Mouse (Mus musculus): ENCODE data around the gene Prtg. TPM values are rescaled to one million over a fixed set of nuclear protein-coding genes. Genes with fewer than 3 reads are reported as not detected.
A peak's percentile ranks its signal among the peaks of the same experiment; 100 is the strongest.

Prtg gene
- polyA plus RNA-seq, 1 experiment from 2014 or later: 0.06 TPM

DNA sequence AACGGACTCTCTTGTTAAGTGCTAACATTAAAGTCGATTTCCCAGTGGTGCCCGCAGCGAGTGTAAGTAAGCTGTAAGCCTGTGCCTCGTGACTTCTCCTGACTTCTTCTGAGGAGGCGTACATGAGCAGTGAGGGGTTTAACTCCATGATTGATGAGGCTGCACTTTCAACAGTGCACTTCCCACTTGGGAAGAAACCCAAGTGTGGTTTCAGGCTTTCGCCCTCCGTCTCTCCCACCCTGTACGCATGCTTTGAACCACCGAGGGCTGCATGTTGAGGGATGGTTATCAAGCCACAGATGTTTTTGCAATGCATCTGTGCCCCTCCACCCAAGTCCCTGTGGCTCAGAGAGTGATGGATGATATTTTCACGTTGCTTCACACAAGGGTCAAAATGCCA is 71.2 kb downstream of the Prtg start:
- DNase-seq (ENCODE audit: low spot score): no peak
- Histone ChIP-seq H3K4me2 (replicated peaks; ENCODE audit: low read depth) (0 out of 2 replicates have a peak overlapping the region, but pooled peaks have one; percentile 8), H3K4me1 (replicated peaks; ENCODE audit: control insufficient read depth, insufficient read depth) (peaks cover 4% of the 10 kb centered on the region; the same call in 1 of the 2 replicates), H3K4me3 (ENCODE audit: low read depth, low read length) (no peak overlapping the region), H3K9me3 (ENCODE audit: control insufficient read depth, low read length) (no peaks in the 10 kb centered on the region), H3K9ac (ENCODE audit: low read length) (no peak overlapping the region), H3K27ac (replicated peaks) (no peak overlapping the region), H3K36me3 (ENCODE audit: control insufficient read depth, insufficient read depth, low read length) (no peaks in the 10 kb centered on the region), H3K27me3 (ENCODE audit: control insufficient read depth, insufficient read depth, low read length) (no peaks in the 10 kb centered on the region)
- TF ChIP-seq CTCF (IDR thresholded peaks at IDR 0.05; ENCODE audit: low read depth): no peak
- no peak for TF ChIP-seq EP300 (optimal IDR thresholded peaks at IDR 0.05)
- WGBS: 27% methylated on average over 11 of the region's 11 CpGs
- ATAC-seq (ENCODE audit: low FRiP score, low TSS enrichment): no peak; the same call in 1 of the 2 replicates

GRCm38 (mm10) chr9:72878656-72879055 is 72.0 kb downstream of the Prtg start:
- Histone ChIP-seq H3K4me2 (replicated peaks; ENCODE audit: low read depth) (no peak overlapping the region; the same call in 1 of the 2 replicates), H3K27ac (replicated peaks) (no peak overlapping the region), H3K27me3 (ENCODE audit: control insufficient read depth, insufficient read depth, low read length) (no peaks in the 10 kb centered on the region), H3K4me3 (ENCODE audit: low read depth, low read length) (no peak overlapping the region), H3K9me3 (ENCODE audit: control insufficient read depth, low read length) (no peaks in the 10 kb centered on the region), H3K9ac (ENCODE audit: low read length) (no peak overlapping the region), H3K36me3 (ENCODE audit: control insufficient read depth, insufficient read depth, low read length) (no peaks in the 10 kb centered on the region), H3K4me1 (replicated peaks; ENCODE audit: control insufficient read depth, insufficient read depth) (peaks cover 4% of the 10 kb centered on the region; the same call in 1 of the 2 replicates)
- DNase-seq (ENCODE audit: low spot score): no peak
- ATAC-seq (ENCODE audit: low FRiP score, low TSS enrichment): no peak
- WGBS: 41% methylated on average over 6 of the region's 6 CpGs
- TF ChIP-seq EP300 (optimal IDR thresholded peaks at IDR 0.05): no peak
- TF ChIP-seq CTCF (IDR thresholded peaks at IDR 0.05; ENCODE audit: low read depth): no peak

DNA sequence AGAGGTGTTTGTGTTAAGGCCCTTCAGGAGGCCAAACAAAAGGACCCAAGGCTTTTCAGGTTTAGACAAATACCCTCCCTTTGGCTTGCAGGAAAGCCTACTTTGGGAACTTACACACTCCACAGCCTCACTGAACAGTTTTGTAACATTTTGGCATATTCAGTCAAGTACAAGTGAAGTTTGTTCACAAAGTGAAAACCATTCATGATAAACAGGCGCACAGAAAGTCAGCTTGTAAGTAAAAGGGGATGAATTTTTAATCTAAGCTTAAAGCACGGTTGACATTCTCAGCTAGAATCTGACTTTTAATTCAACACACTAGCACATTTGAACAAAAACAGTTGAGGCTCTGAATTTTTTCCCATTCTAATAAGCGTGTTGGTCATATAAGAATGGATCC is 72.9 kb downstream of the Prtg start:
- no peak for ATAC-seq (ENCODE audit: low FRiP score, low TSS enrichment)
- H3K36me3 ChIP-seq (ENCODE audit: control insufficient read depth, insufficient read depth, low read length): no peaks in the 10 kb centered on the region
- TF ChIP-seq CTCF (IDR thresholded peaks at IDR 0.05; ENCODE audit: low read depth) (no peak), EP300 (optimal IDR thresholded peaks at IDR 0.05) (no peak)
- no peak overlapping the region for H3K9ac ChIP-seq (ENCODE audit: low read length)
- 65% methylated on average over 3 of the region's 3 CpGs for WGBS
- H3K27ac ChIP-seq (replicated peaks): no peak overlapping the region
- no peak overlapping the region for H3K4me3 ChIP-seq (ENCODE audit: low read depth, low read length)
- H3K9me3 ChIP-seq (ENCODE audit: control insufficient read depth, low read length): no peaks in the 10 kb centered on the region
- H3K4me2 ChIP-seq (replicated peaks; ENCODE audit: low read depth): no peak overlapping the region
- peaks cover 4% of the 10 kb centered on the region; the same call in 1 of the 2 replicates for H3K4me1 ChIP-seq (replicated peaks; ENCODE audit: control insufficient read depth, insufficient read depth)
- no peak for DNase-seq (ENCODE audit: low spot score)
- no peaks in the 10 kb centered on the region for H3K27me3 ChIP-seq (ENCODE audit: control insufficient read depth, insufficient read depth, low read length)

DNA sequence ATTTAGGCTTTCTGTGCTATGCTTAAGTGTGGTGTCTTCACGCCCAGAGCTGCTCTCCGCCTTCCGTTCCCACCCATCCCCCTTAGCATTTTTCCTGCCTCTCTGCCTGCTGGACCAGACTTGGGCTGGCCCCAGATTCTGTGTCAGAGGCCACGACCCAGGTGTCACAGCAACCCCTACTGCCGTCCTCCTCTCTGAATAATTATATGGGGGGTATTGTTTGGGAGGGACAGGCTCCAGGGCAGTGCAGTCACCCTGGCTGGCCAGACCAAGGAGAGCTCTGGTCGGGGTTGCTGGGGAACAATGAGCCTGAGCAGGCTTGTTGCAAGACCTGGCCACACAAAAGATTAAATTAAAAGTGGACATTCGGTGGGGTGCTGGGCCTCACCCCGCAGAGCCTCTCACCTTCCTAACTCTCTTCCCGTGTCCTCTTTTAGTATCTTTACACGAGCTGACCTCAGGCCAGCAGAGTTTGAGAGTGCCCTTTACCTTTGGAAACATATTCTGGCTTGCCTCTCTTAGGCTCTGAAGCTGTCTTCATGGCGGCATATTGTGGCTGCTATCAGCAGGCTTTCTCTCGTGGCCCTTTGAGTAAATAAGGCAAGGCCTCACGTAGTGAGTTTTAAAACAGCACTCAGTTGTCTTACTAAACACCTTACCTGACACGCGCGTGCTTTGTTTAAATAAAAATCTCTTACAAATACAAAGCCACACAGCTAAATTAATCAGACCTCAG is 73.7 kb downstream of the Prtg start:
- TF ChIP-seq EP300 (optimal IDR thresholded peaks at IDR 0.05) (no peak), CTCF (IDR thresholded peaks at IDR 0.05; ENCODE audit: low read depth) (no peak)
- no peak for ATAC-seq (ENCODE audit: low FRiP score, low TSS enrichment)
- no peak overlapping the region for H3K4me3 ChIP-seq (ENCODE audit: low read depth, low read length)
- H3K9ac ChIP-seq (ENCODE audit: low read length): no peak overlapping the region
- no peak overlapping the region; the same call in 1 of the 2 replicates for H3K27ac ChIP-seq (replicated peaks)
- H3K4me1 ChIP-seq (replicated peaks; ENCODE audit: control insufficient read depth, insufficient read depth): peaks cover 4% of the 10 kb centered on the region; the same call in 1 of the 2 replicates
- H3K4me2 ChIP-seq (replicated peaks; ENCODE audit: low read depth): no peak overlapping the region
- H3K9me3 ChIP-seq (ENCODE audit: control insufficient read depth, low read length): no peaks in the 10 kb centered on the region
- 45% methylated on average over 16 of the region's 16 CpGs for WGBS
- H3K27me3 ChIP-seq (ENCODE audit: control insufficient read depth, insufficient read depth, low read length): no peaks in the 10 kb centered on the region
- H3K36me3 ChIP-seq (ENCODE audit: control insufficient read depth, insufficient read depth, low read length): no peaks in the 10 kb centered on the region
- DNase-seq (ENCODE audit: low spot score): peak; percentile 33

DNA sequence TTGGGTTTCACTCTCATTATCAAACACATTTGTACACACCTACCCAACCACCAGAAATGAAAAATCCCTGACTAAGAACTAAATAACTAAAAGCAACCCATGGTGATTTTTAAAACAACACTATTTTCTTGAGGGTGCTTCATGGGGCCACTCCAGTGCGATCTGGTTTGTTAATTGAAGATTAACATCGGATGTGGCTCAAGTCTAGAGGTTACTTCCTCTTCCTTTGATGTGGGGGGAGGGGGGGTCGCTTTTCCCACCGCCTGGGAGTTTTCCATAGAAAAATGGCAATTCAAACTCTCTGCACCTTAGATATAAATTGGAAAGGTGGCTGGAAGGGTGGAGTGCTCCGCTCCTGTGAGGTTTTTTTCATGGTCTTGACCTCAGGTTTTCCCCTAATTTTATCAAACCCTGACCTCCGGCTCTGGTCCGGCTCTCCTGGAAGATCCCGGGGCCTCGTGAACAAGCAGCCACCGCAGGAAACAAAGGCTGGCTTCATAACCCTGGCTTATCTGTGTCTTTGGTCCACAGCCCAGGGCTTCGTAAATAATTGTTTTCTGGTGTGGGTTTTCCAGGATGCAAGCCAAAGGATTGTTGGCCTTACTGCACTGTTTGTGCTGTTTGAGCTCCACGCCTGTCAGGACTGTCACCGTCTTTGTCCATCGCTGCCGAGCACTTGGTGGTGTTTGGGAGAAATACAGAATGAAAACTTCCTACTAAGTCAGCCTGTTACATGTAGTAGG is 74.5 kb downstream of the Prtg start:
- no peaks in the 10 kb centered on the region for H3K27me3 ChIP-seq (ENCODE audit: control insufficient read depth, insufficient read depth, low read length)
- no peak overlapping the region for H3K27ac ChIP-seq (replicated peaks)
- peak overlapping the region; percentile 11; the same call in 1 of the 2 replicates for H3K4me2 ChIP-seq (replicated peaks; ENCODE audit: low read depth)
- H3K9ac ChIP-seq (ENCODE audit: low read length): no peak overlapping the region
- H3K9me3 ChIP-seq (ENCODE audit: control insufficient read depth, low read length): no peaks in the 10 kb centered on the region
- WGBS: 27% methylated on average over 15 of the region's 15 CpGs
- DNase-seq (ENCODE audit: low spot score) (no peak), ATAC-seq (ENCODE audit: low FRiP score, low TSS enrichment) (no peak)
- no peak for TF ChIP-seq CTCF (IDR thresholded peaks at IDR 0.05; ENCODE audit: low read depth)
- no peak for TF ChIP-seq EP300 (optimal IDR thresholded peaks at IDR 0.05)
- H3K4me3 ChIP-seq (ENCODE audit: low read depth, low read length): no peak overlapping the region
- peaks cover 4% of the 10 kb centered on the region; the same call in 1 of the 2 replicates for H3K4me1 ChIP-seq (replicated peaks; ENCODE audit: control insufficient read depth, insufficient read depth)
- H3K36me3 ChIP-seq (ENCODE audit: control insufficient read depth, insufficient read depth, low read length): no peaks in the 10 kb centered on the region

Data from stomach, postnatal 0 days (tissue).